Mouse (Mus musculus): ENCODE data around the gene Srp68. TPM values are rescaled to one million over a fixed set of nuclear protein-coding genes. Genes with fewer than 3 reads are reported as not detected.

Gene Srp68
- total RNA-seq, 2 experiments from 2014 or later: 94.2 to 94.6 TPM

- no peak for DNase-seq (ENCODE audit: low spot score in 2 of 2)
Observed at GRCm38 (mm10) chr11:116253076-116253600, 20.9 kb downstream of the Srp68 start.

GRCm38 (mm10) chr11:116250898-116251297 is 23.1 kb downstream of the Srp68 start:
- no peak for DNase-seq (ENCODE audit: low spot score in 2 of 2)

GRCm38 (mm10) chr11:116247502-116248222 is 26.4 kb downstream of the Srp68 start:
- DNase-seq (ENCODE audit: low spot score in 2 of 2): no peak

- no peak for DNase-seq (ENCODE audit: low spot score in 2 of 2)
Observed at GRCm38 (mm10) chr11:116245616-116246015, 28.4 kb downstream of the Srp68 start.

GRCm38 (mm10) chr11:116244580-116244979 is 29.4 kb downstream of the Srp68 start:
- no peak for DNase-seq (ENCODE audit: low spot score in 2 of 2)

GRCm38 (mm10) chr11:116241744-116242235 is 32.2 kb downstream of the Srp68 start:
- DNase-seq (ENCODE audit: low spot score in 2 of 2): no peak

GRCm38 (mm10) chr11:116239797-116240196 is 34.2 kb downstream of the Srp68 start:
- no peak for DNase-seq (ENCODE audit: low spot score in 2 of 2)

- DNase-seq (ENCODE audit: low spot score in 2 of 2): no peak
Observed at GRCm38 (mm10) chr11:116237742-116238395, 36.1 kb downstream of the Srp68 start, which contains the start of gene Evpl. Evpl (minus strand) TSS chr11:116238077.

GRCm38 (mm10) chr11:116234901-116235300 is 39.1 kb downstream of the Srp68 start:
- DNase-seq (ENCODE audit: low spot score in 2 of 2): no peak

- no peak for DNase-seq (ENCODE audit: low spot score in 2 of 2)
Observed at GRCm38 (mm10) chr11:116232427-116232826, 41.6 kb downstream of the Srp68 start.

- no peak for DNase-seq (ENCODE audit: low spot score in 2 of 2)
Observed at GRCm38 (mm10) chr11:116228699-116229098, 45.3 kb downstream of the Srp68 start.

GRCm38 (mm10) chr11:116226414-116226813 is 47.6 kb downstream of the Srp68 start:
- peak; percentile 73 to 83 for DNase-seq (ENCODE audit: low spot score in 2 of 2)

- no peak for DNase-seq (ENCODE audit: low spot score in 2 of 2)
Observed at GRCm38 (mm10) chr11:116222740-116223059, 51.3 kb downstream of the Srp68 start.

- DNase-seq (ENCODE audit: low spot score in 2 of 2): peak in 1 of 2 experiments; percentile 60
Observed at GRCm38 (mm10) chr11:116221931-116222739, 51.9 kb downstream of the Srp68 start.

GRCm38 (mm10) chr11:116219885-116220284 is 54.1 kb downstream of the Srp68 start:
- peak in 1 of 2 experiments; percentile 65 for DNase-seq (ENCODE audit: low spot score in 2 of 2)

GRCm38 (mm10) chr11:116218737-116219400 is 55.1 kb downstream of the Srp68 start:
- peak; percentile 75 to 92 for DNase-seq (ENCODE audit: low spot score in 2 of 2)

- DNase-seq (ENCODE audit: low spot score in 2 of 2): no peak
Observed at GRCm38 (mm10) chr11:116218263-116218662, 55.8 kb downstream of the Srp68 start.

GRCm38 (mm10) chr11:116216549-116216948 is 57.5 kb downstream of the Srp68 start:
- DNase-seq (ENCODE audit: low spot score in 2 of 2): peak in 1 of 2 experiments; percentile 15

- DNase-seq (ENCODE audit: low spot score in 2 of 2): no peak
Observed at GRCm38 (mm10) chr11:116215991-116216390, 58.0 kb downstream of the Srp68 start.

GRCm38 (mm10) chr11:116215181-116215580 is 58.8 kb downstream of the Srp68 start:
- no peak for DNase-seq (ENCODE audit: low spot score in 2 of 2)

Data from gastrocnemius, postnatal 4 days (tissue).